Mouse (Mus musculus): ENCODE measurements around the gene Acsl1. TPM values are rescaled to one million over a fixed set of nuclear protein-coding genes. Genes with fewer than 3 reads are reported as not detected.

Gene Acsl1
- total and polyA plus RNA-seq, 3 experiments: 26.2 to 33.9 TPM; not detected in 1

DNA sequence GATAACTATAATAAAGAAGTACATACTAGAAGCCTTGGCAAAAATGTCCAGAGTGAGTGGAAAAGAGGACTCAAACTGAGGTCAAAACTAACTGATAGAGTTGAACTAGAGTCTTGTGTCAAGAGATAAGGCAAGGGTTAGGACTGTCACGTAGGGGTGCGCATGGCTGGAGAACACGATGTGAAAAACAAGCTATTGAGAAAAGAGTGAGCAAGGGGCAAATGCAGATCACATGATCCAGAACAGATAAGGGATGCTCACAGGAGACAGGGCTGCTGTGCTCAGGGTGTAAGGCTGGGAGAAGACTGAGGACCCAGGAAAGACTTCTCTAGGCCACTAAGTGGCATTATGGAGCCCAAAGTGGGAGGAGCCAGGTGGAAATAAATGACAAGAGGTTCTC lies 38.3 kb upstream of the Acsl1 start:
- H3K27ac ChIP-seq (ENCODE audit: control insufficient read depth, low read depth, low read length): no peak overlapping the region
- no peaks in the 10 kb centered on the region for H3K9me3 ChIP-seq (replicated peaks; ENCODE audit: insufficient read depth, low read length)
- TF ChIP-seq GABPA (IDR thresholded peaks at IDR 0.05; ENCODE audit: low read depth, low read length) (no peak), UBTF (IDR thresholded peaks at IDR 0.05; ENCODE audit: borderline replicate concordance, insufficient read depth, low read depth, low read length) (no peak), JUND (IDR thresholded peaks at IDR 0.05; ENCODE audit: low read depth, low read length) (no peak), SMC3 (IDR thresholded peaks at IDR 0.05; ENCODE audit: low read depth, low read length) (no peak), KAT2A (conservative IDR thresholded peaks at IDR 0.05; ENCODE audit: low read depth, low read length) (no peak), ELF1 (IDR thresholded peaks at IDR 0.05; ENCODE audit: low read depth, low read length) (no peak), POLR2AphosphoS2 (IDR thresholded peaks at IDR 0.05; ENCODE audit: low read length) (no peak), ETS1 (IDR thresholded peaks at IDR 0.05; ENCODE audit: low read depth, low read length) (no peak), USF2 (IDR thresholded peaks at IDR 0.05; ENCODE audit: borderline replicate concordance in 1 of 2, insufficient read depth in 1 of 2, low read depth in 1 of 2, low read length in 2 of 2) (no peak), ZMIZ1 (IDR thresholded peaks at IDR 0.05; ENCODE audit: low read depth, low read length) (no peak), ZKSCAN1 (IDR thresholded peaks at IDR 0.05; ENCODE audit: low read depth, low read length) (no peak), CHD1 (IDR thresholded peaks at IDR 0.05; ENCODE audit: low read depth, low read length) (no peak), TBP (IDR thresholded peaks at IDR 0.05; ENCODE audit: low read depth, low read length) (no peak), RAD21 (IDR thresholded peaks at IDR 0.05; ENCODE audit: low read depth, low read length) (no peak), MYB (IDR thresholded peaks at IDR 0.05; ENCODE audit: low read depth, low read length) (no peak), ZNF384 (IDR thresholded peaks at IDR 0.05; ENCODE audit: low read depth, low read length) (no peak), MEF2A (IDR thresholded peaks at IDR 0.05; ENCODE audit: extremely low read depth, insufficient replicate concordance, low read depth, low read length, poor library complexity, severe bottlenecking) (no peak)
- H3K36me3 ChIP-seq (ENCODE audit: control insufficient read depth in 1 of 2, insufficient read depth in 2 of 2, low read length in 2 of 2): no peaks in the 10 kb centered on the region
- peaks cover 0 to 2% of the 10 kb centered on the region in 2 experiments; a peak in 2 of 4 replicates for H3K27me3 ChIP-seq (ENCODE audit: control insufficient read depth in 1 of 2, insufficient read depth in 2 of 2, low read length in 2 of 2)
- H3K4me3 ChIP-seq (ENCODE audit: control insufficient read depth in 1 of 2, insufficient read depth in 1 of 2, low read depth in 2 of 2, low read length in 2 of 2): no peak overlapping the region
- no peaks in the 10 kb centered on the region for H3K4me1 ChIP-seq (ENCODE audit: control insufficient read depth in 1 of 2, insufficient read depth in 2 of 2, low read length in 2 of 2)
- no peak for DNase-seq (ENCODE audit: low read depth, low spot score)
- no peak overlapping the region for H3K9ac ChIP-seq (ENCODE audit: control insufficient read depth, low read depth, low read length, poor library complexity, severe bottlenecking)
- H3K79me2 ChIP-seq (ENCODE audit: control insufficient read depth, insufficient read depth, low read length, poor library complexity): no peaks in the 10 kb centered on the region

DNA sequence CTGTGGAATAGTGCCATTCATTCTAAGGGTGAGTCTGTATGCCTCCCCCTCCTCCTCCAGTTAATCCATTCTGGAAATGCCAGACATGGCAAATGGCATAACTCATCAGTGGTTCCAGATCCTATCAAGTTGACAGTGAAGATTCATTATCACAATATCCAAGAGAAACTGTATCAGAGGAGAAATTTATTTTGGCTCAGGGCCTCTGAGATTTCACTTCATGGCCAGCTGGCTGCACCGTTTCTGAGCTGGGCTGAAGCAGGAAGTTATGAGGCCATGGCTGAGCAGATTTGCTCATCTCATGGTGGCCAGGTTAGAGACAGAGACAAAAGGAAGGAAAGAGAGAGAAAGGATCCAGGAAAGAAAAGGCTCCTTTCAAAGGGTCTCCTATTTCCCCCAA lies 37.2 kb upstream of the Acsl1 start:
- no peak overlapping the region for H3K4me3 ChIP-seq (ENCODE audit: control insufficient read depth in 1 of 2, insufficient read depth in 1 of 2, low read depth in 2 of 2, low read length in 2 of 2)
- H3K27me3 ChIP-seq (ENCODE audit: control insufficient read depth in 1 of 2, insufficient read depth in 2 of 2, low read length in 2 of 2): peaks cover 0 to 2% of the 10 kb centered on the region in 2 experiments; a peak in 2 of 4 replicates
- no peaks in the 10 kb centered on the region for H3K79me2 ChIP-seq (ENCODE audit: control insufficient read depth, insufficient read depth, low read length, poor library complexity)
- H3K4me1 ChIP-seq (ENCODE audit: control insufficient read depth in 1 of 2, insufficient read depth in 2 of 2, low read length in 2 of 2): no peaks in the 10 kb centered on the region
- no peak overlapping the region for H3K9ac ChIP-seq (ENCODE audit: control insufficient read depth, low read depth, low read length, poor library complexity, severe bottlenecking)
- no peak for TF ChIP-seq NELFE (IDR thresholded peaks at IDR 0.05; ENCODE audit: low read depth, low read length)
- no peak for TF ChIP-seq CHD2 (IDR thresholded peaks at IDR 0.05; ENCODE audit: low read length)
- no peak for TF ChIP-seq MAZ (IDR thresholded peaks at IDR 0.05; ENCODE audit: low read depth, low read length)
- TF ChIP-seq SIN3A (IDR thresholded peaks at IDR 0.05; ENCODE audit: low read length): no peak
- no peak for TF ChIP-seq ETS1 (IDR thresholded peaks at IDR 0.05; ENCODE audit: low read depth, low read length)
- TF ChIP-seq RCOR1 (IDR thresholded peaks at IDR 0.05; ENCODE audit: low read depth, low read length): no peak
- no peak for TF ChIP-seq POLR2A (IDR thresholded peaks at IDR 0.05; ENCODE audit: control insufficient read depth in 1 of 2, insufficient read depth in 1 of 2, low read depth in 1 of 2, low read length in 2 of 2, poor library complexity in 1 of 2)
- TF ChIP-seq NRF1 (IDR thresholded peaks at IDR 0.05; ENCODE audit: insufficient read depth, low read depth, low read length, poor library complexity, severe bottlenecking): no peak
- TF ChIP-seq MAX (IDR thresholded peaks at IDR 0.05; ENCODE audit: low read length): no peak
- no peak for TF ChIP-seq USF2 (IDR thresholded peaks at IDR 0.05; ENCODE audit: borderline replicate concordance in 1 of 2, insufficient read depth in 1 of 2, low read depth in 1 of 2, low read length in 2 of 2)
- no peak for TF ChIP-seq CHD1 (IDR thresholded peaks at IDR 0.05; ENCODE audit: low read depth, low read length)
- TF ChIP-seq MEF2A (IDR thresholded peaks at IDR 0.05; ENCODE audit: extremely low read depth, insufficient replicate concordance, low read depth, low read length, poor library complexity, severe bottlenecking): no peak
- DNase-seq (ENCODE audit: low read depth, low spot score): no peak
- H3K27ac ChIP-seq (ENCODE audit: control insufficient read depth, low read depth, low read length): no peak overlapping the region
- H3K9me3 ChIP-seq (replicated peaks; ENCODE audit: insufficient read depth, low read length): no peaks in the 10 kb centered on the region
- H3K36me3 ChIP-seq (ENCODE audit: control insufficient read depth in 1 of 2, insufficient read depth in 2 of 2, low read length in 2 of 2): no peaks in the 10 kb centered on the region
